Mouse (Mus musculus) left cerebral cortex, postnatal 14 days (tissue): Measurements from ENCODE around the gene Prkg1. TPM values are rescaled to one million over a fixed set of nuclear protein-coding genes. Genes with fewer than 3 reads are reported as not detected.

Experiments
- DNase-seq, 2 experiments: peaks; one replicate each; pipeline ENCODE4 v3.0.0; 2021 to 2022; ENCODE audit warnings: low spot score in 2 of 2, mixed read lengths in 1 of 2
- intact Hi-C: fragments of 180-260 bp; cut with DNase I; formaldehyde crosslinking; loops from one replicate; pipeline ENCODE4 v1.15.1; 2025
- long read RNA-seq, 2 experiments: library from polyadenylated mRNA; stranded (forward); transcript quantifications; one replicate each; pipeline ENCODE4 v2.0.0; 2021
- total RNA-seq, 2 experiments: library from RNA; stranded (reverse); gene quantifications; 2 replicates each; pipeline ENCODE4 v1.2.3; 2021

The Prkg1 gene
- 10 to 100 TPM; 14.8 to 17.0 TPM for total RNA-seq
- long read RNA-seq, experiment 1, partial matches to known transcripts, result 1 of 12 reads
- long read RNA-seq, experiment 1, other reads (novel, unspliced or antisense), result 11 of 12 reads
- long read RNA-seq, experiment 2, partial matches to known transcripts, result 1 of 10 reads
- long read RNA-seq, experiment 2, other reads (novel, unspliced or antisense), result 9 of 10 reads

DNA sequence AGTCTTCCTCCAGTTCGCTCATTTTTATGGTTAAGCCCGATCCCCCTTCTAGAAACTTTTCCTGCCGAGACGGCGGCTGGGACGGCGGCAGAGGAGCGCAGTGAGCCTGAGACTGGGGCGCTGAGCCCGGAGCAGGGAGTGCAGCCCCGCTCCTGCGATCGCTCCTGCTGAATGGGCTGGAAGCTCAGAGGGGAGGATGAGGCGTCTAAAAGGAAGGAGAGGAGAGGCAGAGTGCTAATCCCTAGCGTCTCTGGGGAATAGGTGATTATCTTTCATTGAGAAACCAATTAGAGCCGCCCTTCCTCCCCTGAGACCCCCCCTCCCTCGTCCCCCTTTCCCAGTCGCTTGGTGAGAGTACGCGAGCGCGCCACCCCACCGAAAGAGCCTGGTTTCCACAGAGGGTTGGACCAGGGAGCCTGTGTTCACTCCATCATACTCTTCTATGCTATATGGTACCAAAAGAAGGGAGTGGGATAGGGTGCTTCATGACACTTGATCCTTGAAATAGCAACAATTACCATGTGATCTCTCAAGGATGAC, at the start of gene Prkg1:
TSS of gene Prkg1 (minus strand) at position 233 of the 540 bp plus-strand sequence.
- peak in 1 of 2 experiments; percentile 12 for DNase-seq

DNA sequence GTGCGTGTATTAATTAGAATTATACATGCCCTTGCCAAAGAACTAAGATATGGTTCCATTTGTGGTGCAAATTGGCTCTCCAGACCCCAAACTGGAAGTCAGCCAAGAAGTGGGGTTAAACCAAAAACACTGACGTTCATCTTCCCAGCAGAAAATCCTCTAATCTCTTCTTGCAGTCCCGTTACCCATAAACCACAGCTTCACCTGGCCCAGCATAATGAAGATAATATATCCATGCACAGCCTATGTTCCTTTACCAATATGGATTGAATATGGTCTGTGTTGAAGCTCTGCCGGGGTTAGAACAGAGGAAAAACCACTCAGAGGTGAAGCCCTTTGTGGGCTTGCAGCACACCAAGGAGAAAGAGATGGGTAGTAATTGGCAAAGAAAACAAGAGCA, 48.3 kb upstream of the Prkg1 start:
- intact Hi-C loops, result no loop called here
- DNase-seq, result no peak

More for the DNA sequence above, at the start of gene Prkg1:
- intact Hi-C loops, result loop anchor here (5.0 to 10.0 kb wide), 2 partner anchors 202 to 1520 kb away; no protein-coding TSS in a partner anchor

DNA sequence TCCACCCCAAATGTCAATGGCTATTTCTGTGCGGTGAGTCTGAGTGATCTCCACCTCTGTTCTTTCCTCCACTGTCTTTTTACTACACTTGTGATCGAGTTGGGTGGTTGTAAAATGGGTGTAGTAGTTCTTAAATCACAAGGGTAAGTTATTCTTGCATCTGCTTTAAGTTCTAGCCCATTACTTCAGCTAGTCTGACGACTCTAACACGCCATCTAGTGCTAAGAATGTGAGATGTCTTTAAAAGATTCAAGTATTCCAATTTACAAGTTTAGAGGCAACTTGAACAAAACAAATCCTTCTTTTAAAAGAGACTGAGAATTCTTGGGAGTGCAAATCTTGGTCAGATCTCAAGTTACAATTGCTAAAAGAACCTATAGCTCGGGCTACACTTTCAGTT, 46.5 kb upstream of the Prkg1 start:
- intact Hi-C loops, result no loop called here
- DNase-seq, result peak; percentile 6 to 25

GRCm38 (mm10) chr19:31805391-31805790, 40.6 kb upstream of the Prkg1 start:
- intact Hi-C loops, result no loop called here
- no peak for DNase-seq

DNA sequence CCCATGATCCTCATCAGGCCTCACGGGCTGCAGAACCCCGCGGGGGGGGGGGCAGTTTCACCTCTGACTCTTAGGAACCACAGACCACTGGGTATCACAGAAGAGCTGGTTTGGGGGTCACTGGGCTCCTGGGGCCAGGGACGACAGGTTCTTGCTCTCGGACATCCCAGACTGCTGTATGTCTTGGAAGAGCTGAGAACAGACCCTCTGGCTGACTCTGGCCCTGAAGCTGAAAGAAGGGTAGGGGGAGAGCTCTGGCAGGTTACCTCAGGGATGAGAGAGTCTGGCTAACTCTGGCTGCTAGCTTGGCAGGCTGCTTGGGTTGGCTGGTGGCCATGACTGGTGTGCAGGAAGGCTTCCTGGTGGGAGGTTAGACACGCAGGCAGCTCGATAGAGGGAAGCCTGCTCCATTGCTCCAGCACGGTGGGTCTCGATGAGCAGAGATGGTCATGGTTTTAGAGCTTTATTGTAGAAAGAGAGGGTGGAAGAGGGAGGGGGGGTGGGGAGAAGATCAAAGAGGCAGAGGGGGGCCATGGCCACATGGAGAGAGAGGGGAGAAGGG, 30.7 kb upstream of the Prkg1 start:
- DNase-seq, result peak in 1 of 2 experiments; percentile 3
- intact Hi-C loops, result no loop called here

DNA sequence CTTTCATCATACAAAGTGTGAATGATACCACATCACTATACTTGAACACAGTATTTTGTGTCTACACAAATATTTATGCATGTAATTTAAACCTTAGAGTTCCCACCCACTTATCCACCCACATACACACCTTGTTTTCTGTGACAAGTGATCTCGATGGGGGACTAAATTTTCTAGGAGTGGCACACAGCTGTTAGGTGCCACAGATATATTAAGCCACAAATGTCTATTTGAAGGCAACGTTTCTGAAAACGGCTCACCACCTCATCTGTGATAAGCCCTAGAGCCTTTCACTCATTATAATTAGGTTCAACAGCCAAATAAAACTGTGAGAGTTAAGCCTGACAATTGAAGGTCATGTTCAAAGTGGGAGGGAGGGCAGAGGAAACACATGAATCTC, 26.9 kb upstream of the Prkg1 start:
- DNase-seq, result no peak
- intact Hi-C loops, result no loop called here

DNA sequence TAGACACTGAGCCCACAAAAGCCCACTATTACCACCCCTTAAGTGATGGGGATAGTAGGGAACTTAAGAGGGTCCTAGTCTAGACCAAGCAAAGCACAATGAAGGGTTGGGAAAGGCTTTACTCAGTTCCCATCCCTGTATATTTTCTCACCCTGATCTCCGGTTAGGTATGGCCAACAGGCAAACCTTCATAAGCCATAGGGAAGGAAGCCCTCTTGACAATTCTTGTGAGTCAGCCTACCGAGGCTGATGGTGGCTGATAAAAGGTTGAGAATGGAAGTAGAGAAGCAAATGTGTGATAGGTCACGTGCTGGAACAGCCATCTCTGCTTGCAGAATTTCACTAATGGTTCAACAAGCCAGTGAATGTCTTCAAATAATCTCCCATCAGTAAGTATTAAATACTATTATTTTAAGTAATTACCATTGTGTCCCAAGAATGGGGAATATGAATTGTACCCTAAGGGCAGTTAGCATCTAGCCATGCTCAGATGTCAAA, 16.7 kb upstream of the Prkg1 start:
- DNase-seq, result no peak

DNA sequence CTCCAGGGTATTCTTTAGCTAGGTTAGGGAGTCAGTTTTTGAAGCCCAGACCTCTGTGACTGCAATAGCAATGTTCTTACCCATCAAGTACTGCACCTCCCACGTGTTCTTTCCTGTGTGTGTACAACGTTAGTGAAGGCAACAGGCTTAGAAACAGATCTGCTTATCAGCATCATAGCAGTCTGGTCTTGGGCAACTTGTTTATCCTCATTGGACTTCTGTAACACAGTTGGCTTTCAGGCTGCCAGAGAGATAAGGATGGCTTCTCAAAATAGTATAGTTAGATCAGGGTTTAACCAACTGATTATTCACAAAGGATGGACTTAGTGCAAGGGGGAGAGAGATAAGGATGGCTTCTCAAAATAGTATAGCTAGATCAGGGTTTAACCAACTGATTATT, 16.2 kb upstream of the Prkg1 start:
- intact Hi-C loops, result no loop called here
- no peak for DNase-seq

More for the DNA sequence above, 16.7 kb upstream of the Prkg1 start:
- intact Hi-C loops, result no loop called here

- DNase-seq, result no peak
- intact Hi-C loops, result no loop called here
Observed at GRCm38 (mm10) chr19:31780222-31780621, 15.4 kb upstream of the Prkg1 start.

DNA sequence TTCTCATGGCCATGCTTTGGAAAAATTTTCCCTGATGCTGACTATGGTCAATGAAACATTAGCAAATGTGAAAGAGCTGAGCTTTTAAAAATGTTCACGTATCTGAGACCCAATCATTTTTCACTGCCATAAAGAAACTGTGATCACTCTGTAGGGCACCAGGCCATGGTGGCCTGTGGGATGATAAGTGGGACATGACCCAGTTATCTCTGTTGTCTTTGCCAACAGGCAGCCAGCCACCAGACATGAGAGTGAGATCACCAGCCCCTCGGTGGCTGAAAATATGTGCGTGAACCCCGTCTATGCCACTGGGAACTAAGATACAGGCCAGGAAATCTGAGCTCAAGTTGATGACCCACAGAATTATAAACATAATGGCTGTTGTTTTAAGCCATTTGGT, 14.2 kb upstream of the Prkg1 start:
- intact Hi-C loops, result no loop called here
- DNase-seq, result no peak

DNA sequence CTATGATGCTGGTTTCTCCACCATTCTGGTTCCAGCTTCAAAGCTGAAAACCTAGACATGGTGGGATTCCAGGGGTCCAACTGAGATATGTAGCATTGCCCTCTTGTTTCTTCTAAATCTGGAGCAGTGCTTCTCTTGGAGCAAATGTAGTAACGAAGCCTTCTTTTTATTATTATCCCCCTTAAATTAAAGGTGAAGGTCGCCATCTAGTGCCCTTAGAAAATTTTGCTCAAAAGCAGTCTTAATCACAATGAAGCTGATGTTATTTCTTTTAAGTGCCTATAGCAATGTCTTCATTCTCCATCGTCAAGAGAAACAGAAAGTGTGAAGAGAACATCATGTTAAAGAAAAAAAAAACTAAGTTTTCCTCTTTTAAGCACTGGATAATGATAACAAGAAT, 2.2 kb upstream of the Prkg1 start:
- intact Hi-C loops, result loop anchor here (10.0 kb wide), 1 partner anchor 1522 kb away; no protein-coding TSS in a partner anchor
- DNase-seq, result no peak

DNA sequence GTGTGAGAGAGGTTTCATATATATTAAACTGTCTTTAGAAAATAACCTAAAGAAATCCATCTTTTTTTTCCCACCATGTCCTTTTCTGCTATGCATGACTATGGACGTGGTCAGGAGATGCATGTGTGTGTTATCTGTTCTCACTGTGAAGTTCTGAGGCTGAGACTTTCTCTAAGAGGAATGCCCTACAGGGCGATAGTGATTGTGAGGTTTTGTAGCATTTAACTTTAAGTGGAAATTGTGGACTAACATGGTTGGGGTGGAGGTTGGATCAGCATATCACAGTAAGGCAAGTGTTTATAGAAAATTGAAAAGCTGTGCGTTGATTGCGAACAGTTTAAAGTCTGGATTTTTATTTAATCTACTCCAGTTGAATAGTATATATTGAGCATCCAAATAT, 618 bp upstream of the Prkg1 start:
- DNase-seq, result no peak
- intact Hi-C loops, result loop anchor here (10.0 kb wide), 1 partner anchor 1521 kb away; no protein-coding TSS in a partner anchor

DNA sequence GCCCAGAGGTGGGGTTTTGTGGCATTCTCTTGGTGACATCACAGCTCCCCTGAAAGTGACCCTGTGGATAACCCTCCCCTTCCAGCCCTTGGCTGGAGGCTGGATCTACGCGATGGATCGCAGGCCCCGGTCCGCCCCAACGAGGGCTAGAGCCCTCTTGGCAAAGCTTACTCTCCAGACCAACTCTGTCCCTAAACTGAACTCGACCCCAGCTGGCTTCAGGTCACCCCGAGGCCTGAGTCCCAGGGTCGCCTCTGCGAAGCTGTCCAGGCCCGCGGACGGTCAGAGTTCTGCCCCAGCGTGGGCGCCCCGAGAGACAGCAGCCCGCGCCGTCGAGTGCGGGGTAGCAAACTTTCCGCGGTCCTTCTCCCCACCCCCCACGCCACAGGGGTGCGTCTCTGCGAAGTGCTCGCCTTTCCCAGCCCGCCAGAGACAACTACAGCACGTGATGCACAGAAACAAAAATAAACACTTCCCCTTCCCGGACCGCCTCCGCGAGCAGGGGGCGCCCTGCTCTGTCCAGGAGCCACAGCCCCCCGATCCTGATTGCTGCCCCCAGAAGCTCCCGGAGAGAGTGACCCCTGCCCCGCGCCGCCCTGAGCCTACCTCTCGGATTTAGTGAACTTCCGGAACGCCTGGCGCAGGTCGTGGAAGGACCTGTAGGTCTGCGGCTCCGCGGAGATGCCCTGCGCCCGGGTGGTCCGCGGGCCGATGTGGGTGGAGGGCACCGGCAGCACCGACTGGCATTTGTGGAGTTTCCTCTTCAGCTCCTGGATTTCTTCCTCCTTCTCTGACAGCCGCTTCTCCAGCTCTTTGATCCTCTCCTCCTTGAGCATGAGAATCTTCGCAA, 657 bp downstream of the Prkg1 start:
- DNase-seq, result no peak
- intact Hi-C loops, result loop anchor here (5.0 to 10.0 kb wide), 2 partner anchors 203 to 1519 kb away; no protein-coding TSS in a partner anchor

DNA sequence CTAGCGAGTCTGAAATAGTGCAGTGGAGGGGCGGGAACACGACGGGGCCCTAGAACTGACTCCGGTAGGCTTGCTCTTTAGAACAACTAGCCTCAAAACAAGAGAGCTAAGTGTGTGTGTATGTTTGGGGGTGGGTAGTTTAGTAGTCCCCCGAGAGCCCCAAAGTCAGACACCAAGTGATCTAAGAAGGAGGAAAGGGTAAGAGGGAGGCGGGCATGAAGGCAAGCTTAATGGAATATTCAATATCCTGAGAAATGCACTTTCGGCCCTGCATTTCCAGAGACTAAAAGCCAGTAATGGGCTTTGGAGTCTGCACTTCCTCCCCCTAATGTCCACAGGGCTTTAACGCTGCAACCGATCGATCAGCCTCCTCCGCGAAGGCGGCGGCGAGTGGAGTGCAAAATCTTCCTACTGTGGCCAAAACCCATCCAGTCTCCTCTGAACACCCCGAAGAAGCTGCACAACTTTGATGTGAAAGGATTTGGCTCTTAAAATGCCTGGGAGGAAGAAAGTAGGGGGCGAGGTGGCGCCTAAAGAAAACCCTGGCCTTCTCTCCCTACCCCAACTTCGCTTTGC, 1.5 kb downstream of the Prkg1 start:
- DNase-seq, result no peak
- intact Hi-C loops, result loop anchor here (5.0 to 10.0 kb wide), 2 partner anchors 204 to 1519 kb away; no protein-coding TSS in a partner anchor

- intact Hi-C loops, result loop anchor here (5.0 to 10.0 kb wide), 2 partner anchors 205 to 1518 kb away; no protein-coding TSS in a partner anchor
- peak in 1 of 2 experiments; percentile 8 for DNase-seq
Observed at GRCm38 (mm10) chr19:31762411-31763245, 2.2 kb downstream of the Prkg1 start.

GRCm38 (mm10) chr19:31759855-31760254, 5.0 kb downstream of the Prkg1 start:
- DNase-seq, result no peak
- intact Hi-C loops, result loop anchor here (5.0 to 10.0 kb wide), 4 partner anchors 207 to 1515 kb away; no protein-coding TSS in a partner anchor

DNA sequence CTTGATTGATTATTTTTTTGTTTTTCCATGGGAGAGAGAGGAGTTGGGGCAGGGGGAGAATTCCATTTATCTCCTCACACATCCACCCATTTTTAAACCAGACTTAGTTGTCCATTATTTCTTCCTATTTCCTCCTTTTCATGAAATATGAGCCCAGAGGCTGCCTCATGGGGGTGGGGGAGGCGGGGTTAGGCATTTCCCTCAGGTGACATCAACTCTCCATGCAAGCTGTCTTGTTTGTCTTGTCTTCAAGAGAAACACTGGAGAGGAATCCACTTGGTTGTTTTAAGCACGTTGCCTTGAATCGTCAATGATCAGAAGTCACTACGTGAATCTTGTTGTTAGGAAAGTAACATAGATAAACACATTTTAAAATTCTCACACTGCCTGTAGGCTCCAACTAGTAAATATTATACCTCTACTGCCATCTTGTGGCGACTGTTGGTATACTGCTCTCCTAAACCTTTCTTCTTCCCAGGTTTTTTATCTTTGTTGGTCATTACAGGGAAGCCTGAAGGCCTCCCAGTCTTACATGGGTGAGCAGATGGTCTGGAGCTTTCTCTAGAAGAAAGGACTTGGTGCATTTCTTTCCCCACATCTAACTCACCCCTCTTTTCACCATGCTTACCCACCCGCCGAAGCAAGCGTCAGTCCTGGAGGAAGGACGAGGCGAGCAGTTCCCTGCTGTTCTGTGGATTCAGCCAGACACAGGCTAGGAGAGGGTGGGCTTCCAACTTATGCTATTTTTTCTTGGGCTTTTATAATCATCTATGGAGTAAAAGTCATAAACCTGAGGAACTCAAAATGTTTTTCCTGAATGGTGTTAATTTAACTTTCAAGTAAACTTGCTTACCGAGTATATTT, 8.7 kb downstream of the Prkg1 start:
- peak; percentile 72 to 82 for DNase-seq
- intact Hi-C loops, result loop anchor here (10.0 kb wide), 2 partner anchors 911 to 1171 kb away; no protein-coding TSS in a partner anchor
